Mouse (Mus musculus) testis, adult 2 months (tissue): ENCODE data around the gene Gucy2e. TPM values are rescaled to one million over a fixed set of nuclear protein-coding genes. Genes with fewer than 3 reads are reported as not detected.

ENCODE experiments used
- H3K27ac ChIP-seq: fragments of 200-500 bp; 2 replicates; pipeline ENCODE4 v1.5.1; 2012; ENCODE audit warnings: low read depth, low read length; ENCODE audit not compliant: control insufficient read depth, insufficient read depth
- H3K27me3 ChIP-seq: fragments of 200-500 bp; 2 replicates; pipeline ENCODE4 v1.6.1; 2012; ENCODE audit warnings: mild to moderate bottlenecking, low read length, moderate library complexity; ENCODE audit not compliant: control insufficient read depth, insufficient read depth
- H3K36me3 ChIP-seq: fragments of 200-500 bp; 2 replicates; pipeline ENCODE4 v1.6.1; 2012; ENCODE audit warnings: mild to moderate bottlenecking, low read length; ENCODE audit not compliant: control insufficient read depth, insufficient read depth
- H3K4me1 ChIP-seq: fragments of 200-500 bp; 2 replicates; pipeline ENCODE4 v1.6.1; 2012; ENCODE audit warnings: low read length; ENCODE audit not compliant: control insufficient read depth, insufficient read depth
- H3K4me3 ChIP-seq: fragments of 200-500 bp; 2 replicates; pipeline ENCODE4 v1.5.1; 2012; ENCODE audit warnings: low read depth, mild to moderate bottlenecking, low read length, moderate library complexity, mixed read lengths; ENCODE audit not compliant: control insufficient read depth
- CTCF ChIP-seq: fragments of 200-500 bp; IDR thresholded peaks from 2 replicates; pipeline ENCODE4 v1.5.1; 2012; ENCODE audit warnings: low read depth, mild to moderate bottlenecking, inconsistent platforms, low read length, moderate library complexity; ENCODE audit not compliant: control insufficient read depth, insufficient read depth, insufficient replicate concordance
- POLR2A ChIP-seq: fragments of 200-500 bp; IDR thresholded peaks from 2 replicates; pipeline ENCODE4 v1.6.1; 2012; ENCODE audit warnings: low read depth, mild to moderate bottlenecking, inconsistent platforms, low read length, moderate library complexity; ENCODE audit not compliant: control insufficient read depth
- polyA plus RNA-seq: library from polyadenylated mRNA; depleted of rRNA; stranded (reverse); fragments of >200 nt; gene quantifications from 2 replicates; pipeline ENCODE4 v1.2.3, GENCODE M21; 2012; rRNA removed

Gene Gucy2e
- polyA plus RNA-seq = 0.16 and 0.17 TPM in 2 replicates

DNA sequence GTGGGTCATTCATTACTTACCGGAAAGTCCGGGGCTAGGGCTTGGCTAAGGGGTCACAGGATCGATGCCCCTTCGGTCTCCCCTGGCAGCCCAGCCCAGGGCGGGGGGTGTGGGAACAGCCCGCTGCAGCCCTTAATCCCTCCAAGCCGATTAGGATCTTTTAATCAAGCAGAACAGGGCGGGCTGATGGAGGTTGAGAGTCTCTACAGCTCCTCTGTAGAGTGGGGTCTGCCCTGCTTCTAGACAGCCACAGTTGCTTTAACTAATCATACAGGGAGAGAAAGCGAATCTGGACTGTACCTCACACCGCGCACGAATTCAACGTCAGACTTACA lies at the start of gene Gucy2e:
Gene Gucy2e (minus strand): TSS at position 111 of the 335 bp plus-strand sequence.
- TF ChIP-seq CTCF (no peak), POLR2A (no peak)
- Histone ChIP-seq H3K36me3 (no peaks in the 10 kb centered on the region), H3K27me3 (peaks cover 4% of the 10 kb centered on the region), H3K4me1 (peaks cover 17% of the 10 kb centered on the region), H3K4me3 (peak within 1 kb of the TSS; percentile 56), H3K27ac (no peak within 1 kb of the TSS)

DNA sequence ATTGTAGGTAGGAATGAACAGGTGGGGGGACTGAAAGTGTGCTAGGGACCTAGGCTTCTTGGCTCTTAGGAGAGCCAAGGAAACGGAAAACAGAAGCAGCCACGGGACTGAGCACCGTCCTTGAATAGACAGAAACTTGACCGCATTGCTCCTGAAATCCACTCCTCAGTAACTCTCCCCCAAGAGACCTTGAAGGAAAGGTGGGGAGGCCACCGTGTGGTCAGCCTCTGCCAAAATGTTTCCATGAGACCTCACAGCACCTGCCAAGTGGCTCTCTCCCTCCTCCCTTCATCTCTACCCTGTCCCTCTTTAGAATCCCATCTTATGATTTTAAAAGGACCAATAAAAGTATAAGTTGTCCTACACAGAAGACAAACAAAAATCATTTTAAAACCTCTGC lies 40.4 kb upstream of the Gucy2e start:
- no peaks in the 10 kb centered on the region for H3K27me3 ChIP-seq
- no peak overlapping the region for H3K4me3 ChIP-seq
- no peaks in the 10 kb centered on the region for H3K4me1 ChIP-seq
- TF ChIP-seq POLR2A (no peak), CTCF (no peak)
- no peaks in the 10 kb centered on the region for H3K36me3 ChIP-seq
- H3K27ac ChIP-seq = no peak overlapping the region

DNA sequence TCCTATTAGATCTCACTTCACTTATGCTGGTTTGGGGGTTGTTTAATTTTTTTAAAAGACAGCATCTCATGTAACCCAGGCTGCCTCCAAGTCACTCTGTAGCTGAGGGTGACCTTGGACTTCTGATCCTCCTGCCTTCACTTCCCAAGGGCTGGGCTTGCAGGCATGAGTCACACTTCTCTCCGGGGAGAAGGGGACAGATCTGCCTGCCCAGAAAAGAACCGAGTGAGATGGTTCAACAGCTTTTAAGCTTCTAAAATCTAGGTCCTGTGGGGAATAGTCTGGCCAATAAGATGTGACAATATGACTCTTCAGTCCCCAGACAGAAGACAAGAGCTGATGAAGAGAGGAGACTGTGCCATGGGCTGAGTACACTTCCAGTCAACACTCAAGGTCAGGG lies 39.2 kb upstream of the Gucy2e start:
- no peaks in the 10 kb centered on the region for H3K27me3 ChIP-seq
- H3K4me3 ChIP-seq = no peak overlapping the region
- no peak overlapping the region for H3K27ac ChIP-seq
- H3K36me3 ChIP-seq = no peaks in the 10 kb centered on the region
- TF ChIP-seq CTCF (no peak), POLR2A (no peak)
- no peaks in the 10 kb centered on the region for H3K4me1 ChIP-seq

DNA sequence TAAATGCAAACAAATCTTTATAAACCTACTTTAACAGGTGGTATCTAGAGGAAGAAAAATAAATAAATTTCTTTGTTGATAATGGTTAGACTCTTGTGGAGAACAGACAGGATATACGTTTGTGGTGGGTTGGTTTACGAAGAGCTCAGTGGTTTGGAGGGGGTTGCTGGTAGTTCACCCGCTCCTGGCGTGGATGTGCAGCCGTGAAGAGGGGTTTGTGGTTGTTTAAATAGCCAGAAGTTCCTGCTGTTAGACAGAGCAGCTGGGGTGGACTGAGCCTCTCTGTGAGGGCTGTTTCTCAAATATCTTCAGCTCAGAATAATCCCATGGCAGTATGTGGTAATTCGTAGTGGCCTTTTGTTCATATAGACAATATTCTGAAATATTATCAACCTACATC lies 38.8 kb upstream of the Gucy2e start:
- Histone ChIP-seq H3K27me3 (no peaks in the 10 kb centered on the region), H3K36me3 (no peaks in the 10 kb centered on the region), H3K4me1 (no peaks in the 10 kb centered on the region), H3K4me3 (no peak overlapping the region), H3K27ac (no peak overlapping the region)
- TF ChIP-seq POLR2A = no peak
- TF ChIP-seq CTCF = no peak

DNA sequence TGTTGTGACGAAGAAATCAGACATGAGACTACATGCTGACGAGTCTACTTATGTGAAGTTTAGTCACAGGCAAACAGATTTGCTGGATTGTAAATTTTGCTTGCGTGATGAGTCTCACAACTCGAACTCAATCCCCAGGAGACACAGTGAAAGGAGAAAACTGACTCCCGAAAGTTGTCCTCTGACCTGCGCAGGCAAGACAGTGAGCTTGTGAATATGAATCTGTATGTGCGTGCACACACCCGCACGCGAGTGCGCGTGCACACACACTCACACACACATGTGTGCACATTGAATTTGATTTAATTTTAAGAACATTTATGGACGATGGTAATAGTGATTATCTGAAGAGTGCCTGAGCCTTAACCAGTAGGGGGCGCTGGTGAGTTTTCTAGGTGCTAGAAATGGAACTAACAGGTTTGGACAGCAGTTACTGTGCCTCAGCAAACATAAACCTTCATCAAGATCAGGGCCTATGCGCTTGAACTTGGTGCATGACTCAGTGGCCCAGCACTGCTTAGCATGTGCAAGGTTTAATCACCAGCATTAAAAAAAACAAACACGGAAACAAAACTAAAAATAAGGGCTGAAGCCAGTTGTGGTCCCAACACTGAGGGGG lies 35.4 kb upstream of the Gucy2e start:
- H3K36me3 ChIP-seq = no peaks in the 10 kb centered on the region
- H3K27me3 ChIP-seq = no peaks in the 10 kb centered on the region
- no peak overlapping the region for H3K4me3 ChIP-seq
- no peak overlapping the region for H3K27ac ChIP-seq
- no peaks in the 10 kb centered on the region for H3K4me1 ChIP-seq
- TF ChIP-seq CTCF (peak; percentile 35; the same call in 1 of the 2 replicates), POLR2A (no peak)

DNA sequence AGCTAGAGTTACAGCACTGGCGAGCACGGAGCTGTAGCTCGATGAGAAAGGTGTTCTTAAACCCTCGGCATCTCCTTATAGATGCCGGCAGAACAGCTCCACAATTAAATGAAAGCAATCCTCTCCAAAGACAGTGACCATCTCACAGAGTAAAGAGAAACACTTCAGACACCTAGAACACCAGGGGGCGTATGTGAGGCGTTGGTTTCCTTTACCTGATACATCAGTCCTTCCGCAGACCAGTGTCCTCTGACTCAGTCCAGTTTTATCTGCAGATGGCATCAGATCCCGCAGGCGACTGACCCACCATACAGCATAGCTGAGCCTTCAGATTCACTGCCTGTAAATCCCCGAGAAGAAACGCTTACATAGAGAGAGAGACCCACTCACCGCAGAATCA lies 32.7 kb upstream of the Gucy2e start:
- TF ChIP-seq CTCF (no peak), POLR2A (no peak)
- no peaks in the 10 kb centered on the region for H3K36me3 ChIP-seq
- H3K4me3 ChIP-seq = no peak overlapping the region
- H3K4me1 ChIP-seq = peaks cover 8% of the 10 kb centered on the region
- H3K27me3 ChIP-seq = no peaks in the 10 kb centered on the region
- H3K27ac ChIP-seq = no peak overlapping the region

DNA sequence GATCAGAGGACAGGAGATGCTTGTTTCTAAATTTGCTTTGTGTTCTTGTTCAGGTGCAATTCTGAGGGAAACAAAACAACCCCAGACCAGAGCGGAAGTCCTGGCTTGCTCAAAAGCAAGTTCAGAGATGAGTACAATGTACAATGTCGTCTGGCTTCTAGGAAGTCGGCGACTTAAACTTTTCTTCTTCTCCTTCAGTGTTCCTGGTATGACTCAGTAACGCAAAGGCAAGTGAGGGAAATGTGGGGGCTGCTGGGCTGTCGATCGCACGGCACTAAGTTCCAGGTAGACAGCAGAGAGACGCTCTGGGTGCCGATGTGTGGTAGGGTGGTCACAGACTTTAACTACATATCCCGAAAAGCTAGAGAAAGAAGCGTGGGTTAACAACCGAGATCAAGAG lies 31.3 kb upstream of the Gucy2e start:
- peaks cover 8% of the 10 kb centered on the region for H3K4me1 ChIP-seq
- TF ChIP-seq CTCF = no peak
- no peak for TF ChIP-seq POLR2A

DNA sequence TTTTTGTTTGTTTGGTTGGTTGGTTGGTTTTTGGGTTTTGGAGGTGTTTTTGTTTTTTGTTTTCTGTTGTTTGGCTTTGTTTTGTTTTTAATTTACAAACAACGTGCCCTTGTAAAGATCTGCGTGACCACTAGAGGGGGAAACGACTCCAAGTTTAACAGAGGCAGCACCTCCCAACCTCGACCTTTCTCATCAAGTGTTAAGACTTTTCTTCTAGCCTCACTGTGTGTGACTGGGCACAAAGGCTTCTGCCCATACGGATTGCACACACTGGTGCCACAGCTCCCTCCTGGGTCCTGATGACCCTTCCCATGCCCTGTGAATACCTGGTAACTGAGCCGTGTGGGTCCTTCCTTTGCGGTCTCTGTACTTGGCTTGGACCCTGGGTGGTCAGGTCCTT lies 30.5 kb upstream of the Gucy2e start:
- no peak for TF ChIP-seq POLR2A
- no peak for TF ChIP-seq CTCF
- H3K27me3 ChIP-seq = no peaks in the 10 kb centered on the region
- peaks cover 8% of the 10 kb centered on the region for H3K4me1 ChIP-seq
- no peaks in the 10 kb centered on the region for H3K36me3 ChIP-seq
- no peak overlapping the region for H3K4me3 ChIP-seq
- H3K27ac ChIP-seq = no peak overlapping the region

More for the DNA sequence above, 31.3 kb upstream of the Gucy2e start:
- Histone ChIP-seq H3K36me3 (no peaks in the 10 kb centered on the region), H3K27me3 (no peaks in the 10 kb centered on the region), H3K27ac (no peak overlapping the region), H3K4me3 (no peak overlapping the region)
